Mouse (Mus musculus): ENCODE results near the gene Ell2.

The Ell2 gene

GRCm38 (mm10) chr13:75807969-75808368 is 101.4 kb downstream of the Ell2 start:
- no peak for DNase-seq (ENCODE audit: low spot score in 2 of 2)

- no peak for DNase-seq (ENCODE audit: low spot score in 2 of 2)
These were observed 103.4 kb downstream of the Ell2 start for GRCm38 (mm10) chr13:75809957-75810356.

- DNase-seq (ENCODE audit: low spot score in 2 of 2), result no peak
These were observed 110.6 kb downstream of the Ell2 start for GRCm38 (mm10) chr13:75817183-75817582.

- DNase-seq (ENCODE audit: low spot score in 2 of 2), result no peak
These were observed 111.9 kb downstream of the Ell2 start for GRCm38 (mm10) chr13:75818486-75818885.

GRCm38 (mm10) chr13:75818945-75819706 is 112.6 kb downstream of the Ell2 start:
- DNase-seq (ENCODE audit: low spot score in 2 of 2), result no peak

GRCm38 (mm10) chr13:75819898-75820297 is 113.3 kb downstream of the Ell2 start:
- no peak for DNase-seq (ENCODE audit: low spot score in 2 of 2)

Measured in urinary bladder, postnatal 4 days (tissue).